Mouse (Mus musculus) lung, postnatal 4 days (tissue): ENCODE results near the gene Uhrf2.

Source experiments
- DNase-seq, 2 experiments: peaks; one replicate each; pipeline ENCODE4 v3.0.0; 2021

Uhrf2 gene

GRCm38 (mm10) chr19:30051479-30051878 is 21.2 kb downstream of the Uhrf2 start:
- no peak for DNase-seq

GRCm38 (mm10) chr19:30054218-30054617 is 23.9 kb downstream of the Uhrf2 start:
- DNase-seq = no peak

DNA sequence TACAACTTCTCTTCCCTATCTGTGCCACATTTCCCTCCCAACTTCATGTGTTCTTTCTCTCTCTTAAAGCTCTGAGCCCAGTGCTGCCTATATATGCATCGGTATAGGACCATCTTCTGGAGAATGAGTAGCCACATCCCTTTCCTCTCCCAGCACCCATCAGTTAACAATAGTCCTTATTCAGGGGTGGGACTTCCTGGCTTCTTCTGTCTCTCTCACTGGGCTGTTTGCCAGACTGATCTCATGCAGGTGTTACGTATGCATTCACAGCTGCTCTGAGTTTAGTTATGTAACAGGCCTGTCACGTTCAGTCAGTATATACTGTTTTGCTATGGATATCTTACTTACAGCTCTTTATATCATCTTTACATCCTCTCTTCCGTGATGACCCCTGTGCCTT is 35.5 kb downstream of the Uhrf2 start:
- peak in 1 of 2 experiments; percentile 8 for DNase-seq

DNA sequence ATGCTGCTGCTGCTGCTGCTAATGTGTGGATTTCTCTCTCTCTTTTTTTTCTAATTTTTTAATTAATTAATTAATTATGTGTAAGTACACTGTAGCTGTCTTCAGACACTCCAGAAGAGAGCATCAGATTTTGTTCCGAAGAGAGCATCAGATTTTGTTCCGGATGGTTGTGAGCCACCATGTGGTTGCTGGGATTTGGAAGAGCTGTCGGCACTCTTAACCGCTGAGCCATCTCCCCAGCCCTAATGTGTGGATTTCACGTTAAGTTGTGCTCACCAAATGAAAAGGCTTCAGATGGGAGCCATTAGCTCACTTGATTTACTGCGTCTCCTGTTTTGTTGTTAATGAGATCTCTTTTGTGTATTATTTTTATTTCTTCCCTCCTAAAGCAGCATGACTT is 59.9 kb downstream of the Uhrf2 start:
- DNase-seq = no peak

DNA sequence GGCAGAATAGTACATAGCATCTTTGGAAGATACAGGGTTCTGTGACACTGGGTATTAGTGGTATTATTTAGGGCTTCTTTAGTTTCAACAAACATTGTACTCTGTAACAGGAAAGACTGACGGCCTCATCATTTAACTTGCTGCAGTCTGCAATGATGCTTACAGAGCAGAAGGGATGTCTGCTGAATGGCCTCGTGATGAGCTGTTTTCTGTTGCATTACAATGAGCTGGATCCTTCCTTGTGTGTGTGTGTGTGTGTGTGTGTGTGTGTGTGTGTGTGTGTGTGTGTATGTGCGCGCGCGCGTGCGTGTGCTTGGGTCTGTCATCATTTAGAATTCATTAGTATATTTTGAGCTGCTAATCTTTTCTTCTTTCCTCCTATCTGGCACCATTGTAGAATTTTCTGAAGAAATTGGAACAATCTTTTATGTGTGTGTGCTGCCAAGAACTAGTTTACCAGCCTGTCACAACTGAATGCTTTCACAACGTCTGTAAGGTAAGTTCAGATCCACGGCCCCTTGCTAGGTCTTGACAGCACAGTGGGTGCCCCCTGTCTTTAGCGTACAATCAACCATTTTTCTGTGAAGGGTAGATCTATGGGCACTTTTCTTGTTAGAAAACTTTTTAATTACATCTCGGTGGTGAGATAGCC is 61.5 kb downstream of the Uhrf2 start:
- no peak for DNase-seq

- no peak for DNase-seq
These were observed 65.9 kb downstream of the Uhrf2 start for GRCm38 (mm10) chr19:30096186-30096585.

DNA sequence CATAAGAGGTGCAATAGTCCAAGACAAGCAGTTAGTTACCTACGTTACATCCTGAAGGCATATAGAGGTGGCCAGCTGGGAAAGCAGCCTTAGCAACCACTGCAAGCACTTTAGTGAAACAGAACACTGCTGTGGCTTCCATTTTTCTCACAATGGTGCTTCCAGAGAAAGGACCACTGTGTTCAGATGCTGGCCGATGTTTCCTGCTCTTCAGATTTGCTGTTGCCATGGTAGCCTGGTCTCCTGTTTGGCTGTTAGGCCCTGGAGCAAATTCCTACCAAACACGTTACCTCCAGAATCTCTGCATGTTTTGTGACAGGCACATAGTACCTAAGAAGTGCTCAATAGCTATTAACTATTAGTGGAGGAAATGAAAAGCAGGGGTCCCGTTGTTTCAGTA is 66.7 kb downstream of the Uhrf2 start:
- no peak for DNase-seq

DNA sequence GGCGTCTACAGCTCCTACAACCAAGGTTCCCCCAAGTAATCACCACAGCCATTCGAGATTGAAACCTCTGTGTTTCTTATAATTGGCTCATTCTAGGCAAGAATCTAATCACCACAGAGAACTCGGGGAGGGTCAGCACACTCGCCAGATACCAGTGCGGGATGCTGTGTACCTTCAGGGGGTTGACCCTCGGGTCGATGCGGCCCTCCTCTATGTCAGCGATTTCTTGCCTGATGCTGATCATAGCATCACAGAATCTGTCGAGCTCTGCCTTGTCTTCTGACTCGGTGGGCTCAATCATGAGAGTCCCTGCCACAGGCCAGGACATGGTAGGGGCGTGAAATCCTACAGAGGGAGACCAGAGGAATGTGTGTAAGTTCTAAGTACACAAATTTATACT is 70.3 kb downstream of the Uhrf2 start:
- no peak for DNase-seq

- DNase-seq = no peak
These were observed 72.3 kb downstream of the Uhrf2 start for GRCm38 (mm10) chr19:30102620-30103019.

GRCm38 (mm10) chr19:30105045-30105842 is 74.9 kb downstream of the Uhrf2 start:
- no peak for DNase-seq

- no peak for DNase-seq
These were observed 77.0 kb downstream of the Uhrf2 start for GRCm38 (mm10) chr19:30107221-30107845.

DNA sequence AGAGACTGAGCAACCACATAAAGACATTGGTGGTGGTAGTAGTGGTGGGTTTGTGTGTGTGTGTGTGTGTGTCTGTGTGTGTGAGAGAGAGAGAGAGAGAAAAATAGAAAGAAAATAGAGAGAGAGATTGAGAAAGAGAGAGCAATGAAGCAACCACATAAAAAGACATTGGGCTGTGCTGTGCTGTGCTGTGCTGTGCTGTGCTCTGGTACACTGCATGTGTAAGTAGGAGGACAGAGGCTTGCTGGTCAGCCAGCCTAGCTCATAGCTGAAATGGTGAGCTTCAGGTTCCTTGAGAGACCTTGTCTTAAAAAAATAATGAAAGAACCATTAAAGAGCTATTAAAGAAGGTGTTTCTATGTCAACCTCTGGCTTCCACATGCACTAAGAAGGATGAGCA is 78.3 kb downstream of the Uhrf2 start:
- DNase-seq = no peak

DNA sequence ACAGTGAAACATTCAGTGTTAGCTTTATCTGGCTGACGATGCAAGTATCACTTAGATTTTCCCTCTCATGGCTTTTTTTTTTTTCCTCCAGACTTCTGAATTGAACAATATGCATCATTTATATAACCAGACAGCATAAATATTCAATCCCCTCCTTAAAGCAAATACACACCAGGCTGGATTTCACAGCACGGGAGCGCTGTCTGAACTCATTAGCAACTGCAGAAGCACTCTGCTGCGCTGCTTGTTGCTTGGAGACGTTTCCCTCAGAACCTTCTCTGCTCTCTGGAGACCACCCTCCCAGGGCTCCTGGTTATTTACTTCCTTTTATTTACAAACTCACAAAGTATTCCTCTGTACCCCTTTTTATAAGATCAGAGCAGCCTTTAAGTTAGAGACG is 78.8 kb downstream of the Uhrf2 start:
- no peak for DNase-seq

DNA sequence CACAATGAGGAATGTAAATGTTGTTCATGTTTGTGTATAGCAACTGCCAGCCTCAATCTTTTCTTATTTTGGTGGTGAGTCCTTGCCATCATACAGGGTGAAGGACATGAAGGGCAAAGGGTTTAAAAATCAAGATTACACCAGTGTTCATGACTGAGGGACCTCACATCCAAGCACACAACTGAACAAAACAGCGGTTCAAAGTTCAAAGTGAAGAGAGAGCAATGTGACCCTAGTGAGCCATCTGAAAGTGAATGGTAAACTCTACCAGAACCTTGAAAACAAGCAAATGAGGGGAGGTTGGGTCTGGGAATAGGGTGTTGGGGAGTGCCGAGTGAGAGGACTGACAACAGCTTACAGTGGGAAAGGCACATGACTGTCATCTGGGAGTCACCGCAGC is 81.1 kb downstream of the Uhrf2 start:
- no peak for DNase-seq

- DNase-seq = no peak
These were observed 82.8 kb downstream of the Uhrf2 start for GRCm38 (mm10) chr19:30112961-30113688.

GRCm38 (mm10) chr19:30114919-30115441 is 84.7 kb downstream of the Uhrf2 start:
- no peak for DNase-seq

GRCm38 (mm10) chr19:30115606-30116005 is 85.3 kb downstream of the Uhrf2 start:
- DNase-seq = no peak

- DNase-seq = no peak
These were observed 86.9 kb downstream of the Uhrf2 start for GRCm38 (mm10) chr19:30117241-30117640.

- DNase-seq = no peak
These were observed 87.5 kb downstream of the Uhrf2 start for GRCm38 (mm10) chr19:30117775-30118174.

- DNase-seq = no peak
These were observed 88.3 kb downstream of the Uhrf2 start for GRCm38 (mm10) chr19:30118344-30119312.

GRCm38 (mm10) chr19:30124999-30125669 is 94.8 kb downstream of the Uhrf2 start:
- DNase-seq = no peak
